Mouse (Mus musculus): ENCODE data around the gene Gm49393.
"Not testable (repeated sequence)": the region's sequence is repeated elsewhere in the genome, so short reads cannot be mapped to it uniquely, and the experiment has no call there.

The Gm49393 gene

DNA sequence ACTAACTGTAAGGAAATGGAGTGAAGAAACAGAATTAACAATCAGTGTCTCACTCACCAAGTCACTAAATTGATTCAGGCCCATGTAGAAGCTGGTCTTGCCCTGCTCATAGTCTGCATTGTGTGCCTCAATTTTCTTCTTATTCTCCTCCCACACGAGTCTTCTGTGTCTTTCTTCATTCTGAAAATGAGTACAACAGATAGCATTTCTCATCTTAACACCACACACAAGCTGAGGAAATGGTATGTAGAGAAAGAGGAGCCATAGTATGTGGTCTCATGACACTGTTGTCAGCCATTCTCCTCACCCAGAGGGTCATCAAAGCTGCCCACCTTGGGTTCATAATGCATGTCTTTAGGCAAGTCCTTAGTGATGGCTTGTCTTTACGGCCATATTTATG, at the start of gene Gm49393:
Gene Gm49393 (minus strand): TSS at position 101 of the 400 bp plus-strand sequence.
- not testable (repeated sequence) for DNase-seq

- DNase-seq, result not testable (repeated sequence)
Measured at GRCm38 (mm10) chr13:60972319-60972718, 36.9 kb upstream of the Gm49393 start.

GRCm38 (mm10) chr13:60963985-60964384, 28.6 kb upstream of the Gm49393 start:
- not testable (repeated sequence) for DNase-seq

GRCm38 (mm10) chr13:60961706-60962105, 26.3 kb upstream of the Gm49393 start:
- DNase-seq, result no peak

DNA sequence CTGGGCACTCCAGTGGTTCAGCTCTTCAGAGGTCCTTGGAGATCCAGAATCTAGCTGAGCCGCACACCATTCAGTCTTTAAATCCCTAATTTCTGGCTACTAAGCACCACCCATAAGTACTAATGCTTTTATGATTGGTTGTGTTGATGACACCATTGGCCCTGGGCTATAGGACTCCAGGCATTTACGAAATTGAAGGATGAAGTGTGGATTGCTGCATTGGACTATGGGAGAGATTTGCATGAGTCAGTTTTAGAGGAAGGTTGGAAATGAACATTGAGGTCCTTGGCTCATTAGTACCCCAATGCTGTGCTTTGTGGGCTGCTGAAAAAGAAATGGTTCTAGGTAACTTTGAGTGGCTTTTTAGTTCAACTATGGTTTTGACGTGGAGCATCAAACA, 6.5 kb upstream of the Gm49393 start, which contains the start of gene Tpbpa:
Gene Tpbpa (minus strand): TSS at position 101 of the 400 bp plus-strand sequence.
- not testable (repeated sequence) for DNase-seq

DNA sequence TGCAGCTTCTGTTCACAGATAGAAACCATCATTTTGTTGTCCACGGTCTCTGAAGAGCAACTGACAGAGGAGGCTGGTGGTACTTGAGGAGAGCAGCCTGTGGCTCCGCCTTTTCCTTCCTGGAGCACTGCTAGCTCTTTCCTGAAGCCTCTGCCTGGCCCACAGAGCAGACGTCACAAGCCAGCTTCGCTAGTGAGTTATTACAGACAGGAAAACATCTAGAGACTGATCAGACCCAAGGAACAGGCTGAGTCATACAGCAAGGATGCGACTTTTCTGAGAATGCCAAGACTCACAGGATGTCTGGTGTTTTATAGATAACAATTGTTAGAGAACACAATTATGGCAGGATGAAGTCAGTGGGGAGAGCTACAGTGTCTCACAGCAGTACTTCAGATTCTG, 1.1 kb upstream of the Gm49393 start, which contains the start of the genes Gm49391 and Ctla2a:
Gene Gm49391 (minus strand): TSS at position 72 of the 402 bp plus-strand sequence.
Gene Ctla2a (minus strand): TSS at position 126 of the 402 bp plus-strand sequence.
- DNase-seq, result no peak

- DNase-seq, result not testable (repeated sequence)
Measured at GRCm38 (mm10) chr13:60904780-60905179, 30.6 kb downstream of the Gm49393 start, which contains the start of gene Tpbpb. Gene Tpbpb, minus strand, starts transcription at chr13:60904880.

DNA sequence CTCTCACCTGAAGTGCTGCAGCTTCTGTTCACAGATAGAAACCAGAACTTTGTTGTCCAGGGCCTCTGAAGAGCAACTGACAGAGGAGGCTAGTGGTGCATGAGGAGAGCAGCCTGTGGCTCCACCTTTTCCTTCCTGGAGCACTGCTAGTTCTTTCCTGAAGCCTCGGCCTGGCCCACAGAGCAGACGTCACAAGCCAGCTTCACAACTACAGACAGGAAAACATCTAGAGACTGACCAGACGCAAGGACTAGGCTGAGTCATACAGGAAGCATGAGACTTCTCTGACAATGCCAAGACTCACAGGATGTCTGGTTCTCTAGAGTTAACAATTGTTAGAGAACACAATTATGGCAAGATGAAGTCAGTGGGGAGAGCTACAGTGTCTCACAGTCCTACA, 38.1 kb downstream of the Gm49393 start, which contains the start of gene Ctla2b:
Gene Ctla2b (minus strand): TSS at position 120 of the 400 bp plus-strand sequence.
- no peak for DNase-seq

- DNase-seq, result not testable (repeated sequence)
Measured at GRCm38 (mm10) chr13:60896794-60897193, 38.6 kb downstream of the Gm49393 start, which contains the start of gene Gm49392. Gene Gm49392, minus strand, starts transcription at chr13:60896894.

GRCm38 (mm10) chr13:60895406-60896160, 39.8 kb downstream of the Gm49393 start:
- DNase-seq, result no peak

DNA sequence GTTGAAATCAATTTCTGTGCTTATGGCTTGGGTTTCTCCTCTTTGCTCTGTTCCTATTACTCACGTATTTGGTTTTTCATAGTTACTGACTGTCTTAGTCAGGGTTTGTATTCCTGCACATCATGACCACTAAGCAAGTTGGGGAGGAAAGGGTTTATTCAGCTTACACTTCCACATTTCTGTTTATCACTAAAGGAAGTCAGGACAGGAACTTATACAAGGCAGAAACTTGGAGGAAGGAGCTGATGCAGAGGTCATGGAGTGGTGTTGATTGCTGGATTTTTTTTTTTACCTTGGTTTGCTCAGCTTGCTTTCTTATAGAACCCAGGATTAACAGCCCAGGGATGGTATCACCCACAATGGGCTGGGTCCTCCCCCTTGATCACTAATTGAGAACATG, 43.1 kb downstream of the Gm49393 start:
- DNase-seq, result no peak

GRCm38 (mm10) chr13:60864281-60864680, 71.1 kb downstream of the Gm49393 start, which contains the start of gene 4930486L24Rik:
Gene 4930486L24Rik, minus strand, starts transcription at chr13:60864475.
- no peak for DNase-seq

DNA sequence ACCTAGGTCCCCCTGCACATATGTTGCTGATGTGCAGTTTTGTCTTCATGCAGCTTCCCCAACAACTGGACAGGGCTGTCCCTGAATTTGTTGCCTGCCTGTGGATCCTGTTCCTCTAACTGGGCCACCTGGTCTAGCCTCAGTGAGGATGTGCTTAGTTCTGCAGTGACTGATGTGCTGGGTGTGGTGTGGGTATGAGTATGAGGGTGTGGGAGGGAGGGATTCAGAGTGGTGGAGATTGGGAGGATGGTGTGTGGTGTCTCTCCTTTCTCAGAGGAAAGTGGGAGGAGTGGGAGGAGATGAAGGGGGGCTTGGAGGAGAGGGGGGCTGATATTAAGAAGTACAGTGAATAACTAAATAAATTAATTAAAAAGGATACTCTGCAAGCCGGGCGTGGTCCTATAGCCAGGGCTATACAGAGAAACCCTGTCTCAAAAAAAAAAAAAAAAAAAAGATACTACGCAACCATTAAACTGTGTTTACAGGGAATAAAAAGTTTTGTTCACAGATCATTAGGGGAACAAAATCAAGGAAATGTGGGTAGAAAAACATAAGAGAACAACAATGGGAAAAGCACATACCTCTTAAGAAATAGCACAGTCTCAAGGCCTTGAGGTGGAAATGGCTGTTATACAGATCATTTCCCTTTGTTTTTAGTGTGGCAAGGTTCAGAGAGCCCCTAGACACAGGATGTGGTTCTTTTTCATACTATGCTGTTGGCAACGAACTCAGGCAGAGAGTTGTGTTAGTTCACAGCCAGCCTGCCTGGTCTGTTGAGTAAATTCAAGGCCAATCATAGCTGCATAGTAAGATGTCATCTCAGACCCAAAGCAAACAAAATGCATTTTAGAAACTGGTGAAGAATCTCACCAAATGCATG, 86.9 kb downstream of the Gm49393 start:
- DNase-seq, result no peak

GRCm38 (mm10) chr13:60843153-60843552, 92.2 kb downstream of the Gm49393 start:
- no peak for DNase-seq

GRCm38 (mm10) chr13:60842703-60843102, 92.7 kb downstream of the Gm49393 start:
- DNase-seq, result no peak

DNA sequence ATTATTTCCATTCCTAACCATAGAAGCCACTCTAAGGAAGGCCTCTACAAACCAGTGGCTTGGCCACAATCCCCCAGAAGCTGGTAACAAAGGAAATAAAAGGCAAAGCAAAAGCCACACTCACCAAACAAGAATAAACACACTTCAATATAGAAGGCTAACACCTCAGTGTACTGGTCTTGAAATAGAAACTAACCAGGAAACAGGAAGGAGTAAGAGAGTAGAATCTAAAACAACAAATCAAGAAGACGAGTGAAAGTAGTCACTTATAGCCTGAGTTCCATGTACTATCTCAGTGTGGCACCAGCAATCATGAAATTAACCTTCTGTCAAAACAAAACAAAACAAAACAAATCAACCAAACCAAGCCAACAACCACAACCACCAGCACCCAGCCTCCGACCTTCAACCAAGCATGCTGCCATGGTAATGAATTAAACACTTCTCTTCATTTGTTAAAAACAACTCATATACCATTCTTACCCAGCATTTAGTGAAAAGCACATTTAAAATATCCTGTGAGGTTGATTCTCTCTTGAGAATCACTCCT, 96.0 kb downstream of the Gm49393 start:
- DNase-seq, result no peak

DNA sequence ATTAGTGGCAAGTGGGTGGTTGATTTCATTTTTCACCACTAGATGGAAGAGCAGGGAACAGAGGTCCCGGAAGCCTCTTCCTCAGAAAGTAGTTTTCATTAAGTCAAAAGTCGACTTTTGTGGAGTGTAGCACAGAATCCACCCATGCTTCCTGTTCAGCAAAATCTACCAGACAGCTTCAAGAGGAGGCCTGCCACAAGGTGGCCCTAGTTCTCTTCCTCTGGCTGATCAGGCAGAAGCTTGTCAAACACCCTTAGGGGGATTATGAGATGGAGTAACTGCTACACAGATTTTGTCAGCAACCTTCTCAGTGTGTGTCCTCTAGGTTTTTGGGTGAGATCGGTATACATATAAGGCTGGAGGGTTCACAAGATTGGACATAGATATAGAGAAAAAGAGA, 109.3 kb downstream of the Gm49393 start:
- no peak for DNase-seq

DNA sequence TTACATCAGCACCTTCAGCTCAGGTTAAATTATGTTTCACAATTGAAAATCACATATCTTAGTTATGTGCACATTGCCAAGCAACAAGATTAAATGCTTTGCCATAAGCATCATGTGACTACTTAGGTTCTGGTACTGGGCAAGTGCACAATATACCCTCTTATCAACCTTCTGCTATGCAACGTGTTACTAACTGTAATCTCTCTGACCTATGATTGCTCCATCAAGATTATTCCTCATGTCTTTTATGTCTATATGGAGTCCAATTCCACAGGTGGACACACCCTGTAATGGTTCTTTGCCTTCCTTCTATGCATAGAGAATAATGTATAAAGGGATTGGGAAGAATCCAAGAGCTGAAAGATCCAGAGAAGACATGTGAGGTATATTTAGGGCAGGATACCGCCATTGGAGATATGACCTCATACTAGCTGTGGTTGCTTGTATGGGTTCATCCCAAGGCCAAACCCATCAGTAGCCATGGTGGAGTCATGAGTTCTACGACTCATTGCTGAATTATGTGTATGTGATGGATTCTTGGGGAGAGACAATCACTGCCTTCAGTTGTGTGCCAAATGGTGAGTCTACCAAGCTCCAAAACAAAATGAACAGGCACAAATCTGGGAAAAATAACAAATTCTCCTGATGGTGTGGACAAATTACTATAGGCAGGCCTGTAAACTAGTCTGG, 114.8 kb downstream of the Gm49393 start:
- no peak for DNase-seq

GRCm38 (mm10) chr13:60819469-60819868, 115.9 kb downstream of the Gm49393 start:
- DNase-seq, result peak in 1 of 2 experiments; percentile 15

GRCm38 (mm10) chr13:60813722-60814121, 121.7 kb downstream of the Gm49393 start:
- DNase-seq, result no peak

DNA sequence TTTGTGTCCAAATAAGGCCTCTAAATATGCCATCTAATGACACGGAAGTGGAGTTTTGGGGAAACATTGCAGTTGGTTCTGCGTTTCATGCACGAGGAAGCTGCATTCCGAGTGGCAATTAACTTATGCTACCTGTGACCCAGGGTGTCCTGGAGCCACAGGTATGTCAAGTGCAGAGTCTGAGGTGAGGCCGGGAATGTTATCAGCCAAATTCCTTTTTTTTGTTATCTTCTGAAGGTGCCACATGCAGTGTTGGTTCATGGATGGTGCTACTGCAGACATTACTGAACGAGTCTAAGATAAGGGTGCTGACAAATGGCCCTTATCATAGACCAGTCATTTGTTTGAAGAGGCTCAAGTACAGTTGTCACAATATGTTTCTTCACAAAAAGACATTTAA, 122.6 kb downstream of the Gm49393 start:
- no peak for DNase-seq

GRCm38 (mm10) chr13:60809690-60810089, 125.7 kb downstream of the Gm49393 start:
- no peak for DNase-seq
